Mouse (Mus musculus) heart, postnatal 0 days (tissue): ENCODE measurements around the gene Pga5. TPM values are rescaled to one million over a fixed set of nuclear protein-coding genes. Genes with fewer than 3 reads are reported as not detected.

Source experiments
- ATAC-seq: fragments of 200-750 bp; cut with Nextera tagmentation; 2 replicates; pipeline ENCODE4 v1.8.0; 2017; ENCODE audit warnings: low read depth, moderate number of reproducible peaks, moderate library complexity; ENCODE audit not compliant: insufficient read depth
- DNase-seq: peaks from one replicate; pipeline ENCODE4 v3.0.0-alpha.2; 2016; ENCODE audit warnings: low spot score
- H3K27ac ChIP-seq: fragments of 300-500 bp; sonication (generic); 2 replicates; pipeline ENCODE4 v1.5.1; 2014; ENCODE audit warnings: low read depth, mild to moderate bottlenecking
- H3K27me3 ChIP-seq: fragments of 300-500 bp; sonication (generic); 2 replicates; pipeline ENCODE4 v1.6.1; 2014; ENCODE audit warnings: low read length, mixed read lengths; ENCODE audit not compliant: control insufficient read depth, insufficient read depth
- H3K36me3 ChIP-seq: fragments of 300-500 bp; sonication (generic); replicated peaks from 2 replicates; pipeline ENCODE4 v1.6.1; 2014; ENCODE audit warnings: low read length, mixed read lengths; ENCODE audit not compliant: control insufficient read depth, insufficient read depth
- H3K4me1 ChIP-seq: fragments of 300-500 bp; sonication (generic); 2 replicates; pipeline ENCODE4 v1.6.1; 2014; ENCODE audit warnings: antibody characterized with exemption; ENCODE audit not compliant: control insufficient read depth, insufficient read depth
- H3K4me2 ChIP-seq: fragments of 300-500 bp; sonication (generic); 2 replicates; pipeline ENCODE4 v1.6.1; 2014; ENCODE audit warnings: low read depth, mild to moderate bottlenecking, low read length, moderate library complexity
- H3K4me3 ChIP-seq: fragments of 300-500 bp; sonication (generic); 2 replicates; pipeline ENCODE4 v1.5.1; 2014; ENCODE audit warnings: low read depth, low read length
- H3K9ac ChIP-seq: fragments of 300-500 bp; sonication (generic); replicated peaks from 2 replicates; pipeline ENCODE4 v1.6.1; 2014; ENCODE audit warnings: low read depth, low read length, mixed read lengths
- H3K9me3 ChIP-seq: fragments of 300-500 bp; sonication (generic); replicated peaks from 2 replicates; pipeline ENCODE4 v1.6.1; 2016; ENCODE audit warnings: low read length; ENCODE audit not compliant: control insufficient read depth
- CTCF ChIP-seq: IDR thresholded peaks from 2 replicates; pipeline ENCODE4 v1.5.1; 2016; ENCODE audit warnings: antibody characterized with exemption, control low read depth, low read depth
- EP300 ChIP-seq: IDR thresholded peaks from 2 replicates; pipeline ENCODE4 v1.6.1; 2016; ENCODE audit warnings: antibody characterized with exemption, low read depth
- WGBS: fragments of 180-500 bp; shearing (Covaris S2); extraction: QIAGEN DNeasy Blood & Tissue Kit; methylation state at CpG from one replicate; pipeline ENCODE4 v1.1.7; 2014; 5-methylcytosine and 5-hydroxymethylcytosine counted together
- polyA plus RNA-seq: library from polyadenylated mRNA; unstranded; fragments of >200 nt; fragmentation: Nextera tagmentation; extraction: Ambion mirVana; gene quantifications from 2 replicates; pipeline ENCODE4 v1.2.1, GENCODE M21; 2015
- total RNA-seq: library from RNA; depleted of rRNA; stranded (reverse); fragments of >200 nt; gene quantifications from 2 replicates; pipeline ENCODE4 v1.2.3, GENCODE M21; 2014; ENCODE audit warnings: low replicate concordance; rRNA removed

Pga5 gene
- total RNA-seq (not detected in 2 replicates), polyA plus RNA-seq (not detected in 2 replicates)

- Histone ChIP-seq H3K36me3 (no peaks in the 10 kb centered on the region), H3K27me3 (no peaks in the 10 kb centered on the region), H3K4me3 (no peak within 1 kb of the TSS), H3K9me3 (no peaks in the 10 kb centered on the region), H3K9ac (no peak within 1 kb of the TSS), H3K4me1 (no peaks in the 10 kb centered on the region), H3K4me2 (no peak within 1 kb of the TSS), H3K27ac (no peak within 1 kb of the TSS)
- WGBS: 23% methylated on average over 6 of the region's 6 CpGs
- peak; percentile 35; the same call in 1 of the 2 replicates for ATAC-seq
- peak; percentile 59 for DNase-seq
- no peak for TF ChIP-seq EP300
- peak; percentile 89 for TF ChIP-seq CTCF
Measured at GRCm38 (mm10) chr19:10677915-10678771, at the start of gene Pga5. Gene Pga5, minus strand, starts transcription at chr19:10678071.

GRCm38 (mm10) chr19:10724629-10725363 lies 46.9 kb upstream of the Pga5 start:
- no peak for ATAC-seq
- H3K9me3 ChIP-seq: no peaks in the 10 kb centered on the region
- H3K27me3 ChIP-seq: no peaks in the 10 kb centered on the region
- WGBS: 72% methylated on average over 13 of the region's 13 CpGs
- H3K4me3 ChIP-seq: no peak overlapping the region
- 0 out of 2 replicates have a peak, but pooled peaks cover 3% of the 10 kb centered on the region for H3K4me1 ChIP-seq
- H3K9ac ChIP-seq: no peak overlapping the region
- no peak overlapping the region for H3K27ac ChIP-seq
- TF ChIP-seq EP300: no peak
- no peak for TF ChIP-seq CTCF
- H3K4me2 ChIP-seq: no peak overlapping the region
- DNase-seq: no peak
- no peaks in the 10 kb centered on the region for H3K36me3 ChIP-seq

DNA sequence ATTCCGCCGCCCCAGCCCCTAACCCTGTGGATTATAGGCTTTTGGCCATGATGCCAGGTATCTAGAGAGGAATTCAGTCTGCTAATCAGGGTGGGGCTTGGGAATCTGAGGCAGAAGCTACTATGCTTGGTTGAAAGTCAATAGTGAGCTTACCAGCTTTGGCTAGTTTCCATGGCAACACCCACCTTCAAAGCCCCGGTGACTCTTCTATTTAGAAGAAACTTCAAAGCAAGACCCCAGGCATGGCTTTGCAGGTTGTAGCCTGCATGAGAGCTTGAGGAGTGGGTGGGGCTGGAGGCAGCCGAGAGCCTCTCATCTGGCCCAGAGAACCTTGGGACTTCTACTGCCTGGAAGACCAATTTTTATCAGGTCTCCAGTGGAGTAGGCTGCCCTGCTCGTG lies 45.8 kb upstream of the Pga5 start:
- H3K36me3 ChIP-seq: no peaks in the 10 kb centered on the region
- no peak overlapping the region for H3K4me2 ChIP-seq
- no peaks in the 10 kb centered on the region for H3K27me3 ChIP-seq
- whole genome bisulfite sequencing: 62% methylated on average over 5 of the region's 5 CpGs
- DNase-seq (no peak), ATAC-seq (no peak)
- H3K27ac ChIP-seq: no peak overlapping the region
- 0 out of 2 replicates have a peak, but pooled peaks cover 5% of the 10 kb centered on the region for H3K4me1 ChIP-seq
- H3K9ac ChIP-seq: no peak overlapping the region
- no peak overlapping the region for H3K4me3 ChIP-seq
- no peaks in the 10 kb centered on the region for H3K9me3 ChIP-seq
- TF ChIP-seq EP300: no peak
- no peak for TF ChIP-seq CTCF

GRCm38 (mm10) chr19:10723084-10723483 lies 45.2 kb upstream of the Pga5 start:
- H3K4me3 ChIP-seq: no peak overlapping the region
- no peak overlapping the region for H3K27ac ChIP-seq
- ATAC-seq: no peak

GRCm38 (mm10) chr19:10721064-10721463 lies 43.2 kb upstream of the Pga5 start:
- ATAC-seq: no peak
- Histone ChIP-seq H3K27me3 (no peaks in the 10 kb centered on the region), H3K4me3 (no peak overlapping the region), H3K36me3 (no peaks in the 10 kb centered on the region), H3K4me2 (no peak overlapping the region), H3K9ac (no peak overlapping the region), H3K4me1 (peaks cover 9% of the 10 kb centered on the region), H3K9me3 (no peaks in the 10 kb centered on the region), H3K27ac (no peak overlapping the region)
- TF ChIP-seq CTCF: no peak
- DNase-seq: no peak
- 59% methylated on average over 5 of the region's 5 CpGs for WGBS

More at GRCm38 (mm10) chr19:10723084-10723483, 45.2 kb upstream of the Pga5 start:
- DNase-seq: no peak
- Histone ChIP-seq H3K4me2 (no peak overlapping the region), H3K36me3 (no peaks in the 10 kb centered on the region), H3K4me1 (peaks cover 8% of the 10 kb centered on the region), H3K27me3 (no peaks in the 10 kb centered on the region), H3K9ac (no peak overlapping the region; the same call in 1 of the 2 replicates), H3K9me3 (no peaks in the 10 kb centered on the region)
- no peak for TF ChIP-seq EP300
- 16% methylated on average over 13 of the region's 13 CpGs for WGBS
